Mouse (Mus musculus) lung, adult 2 months (tissue): ENCODE data around the gene Gata1.

ENCODE experiments used
- CTCF ChIP-seq: fragments of 200-500 bp; IDR thresholded peaks from 2 replicates; pipeline ENCODE4 v1.5.1; 2011; ENCODE audit warnings: mild to moderate bottlenecking, low read length, control low read depth; ENCODE audit not compliant: insufficient read depth
- POLR2A ChIP-seq: fragments of 200-500 bp; IDR thresholded peaks from 2 replicates; pipeline ENCODE4 v1.6.1; 2011; ENCODE audit warnings: low read depth, mild to moderate bottlenecking, control low read depth, low read length, borderline replicate concordance; ENCODE audit errors: extremely low read depth

GRCm38 (mm10) chrX:7971292-7971691, 6.6 kb downstream of the Gata1 start:
- TF ChIP-seq CTCF, result no peak
- TF ChIP-seq POLR2A, result no peak
